Mouse (Mus musculus) midbrain, embryonic 14.5 days (tissue): ENCODE measurements around the gene Nrp2. TPM values are rescaled to one million over a fixed set of nuclear protein-coding genes. Genes with fewer than 3 reads are reported as not detected.

ENCODE experiments used
- ATAC-seq: fragments of 200-750 bp; cut with Nextera tagmentation; 2 replicates; pipeline ENCODE4 v1.8.0; 2017; ENCODE audit warnings: moderate number of reproducible peaks, moderate library complexity; ENCODE audit not compliant: low FRiP score, low TSS enrichment
- DNase-seq: peaks from one replicate; pipeline ENCODE4 v3.0.0-alpha.2; 2015
- H3K27ac ChIP-seq: fragments of 300-500 bp; sonication (generic); replicated peaks from 2 replicates; pipeline ENCODE4 v1.5.1; 2014; ENCODE audit warnings: mild to moderate bottlenecking, low read depth, low read length, moderate library complexity
- H3K27me3 ChIP-seq: fragments of 300-500 bp; sonication (generic); 2 replicates; pipeline ENCODE4 v1.6.1; 2014; ENCODE audit warnings: low read length, control low read depth, mixed read lengths; ENCODE audit not compliant: control insufficient read depth, insufficient read depth
- H3K36me3 ChIP-seq: fragments of 300-500 bp; sonication (generic); 2 replicates; pipeline ENCODE4 v1.6.1; 2014; ENCODE audit warnings: low read length, control low read depth; ENCODE audit not compliant: control insufficient read depth, insufficient read depth
- H3K4me1 ChIP-seq: fragments of 300-500 bp; sonication (generic); 2 replicates; pipeline ENCODE4 v1.6.1; 2014; ENCODE audit warnings: mild to moderate bottlenecking, antibody characterized with exemption, low read length, control low read depth; ENCODE audit not compliant: control insufficient read depth, insufficient read depth
- H3K4me2 ChIP-seq: fragments of 300-500 bp; sonication (generic); 2 replicates; pipeline ENCODE4 v1.6.1; 2014; ENCODE audit warnings: mild to moderate bottlenecking, low read length, moderate library complexity
- H3K4me3 ChIP-seq: fragments of 300-500 bp; sonication (generic); replicated peaks from 2 replicates; pipeline ENCODE4 v1.5.1; 2014; ENCODE audit warnings: low read depth, low read length
- H3K9ac ChIP-seq: fragments of 300-500 bp; sonication (generic); replicated peaks from 2 replicates; pipeline ENCODE4 v1.6.1; 2014; ENCODE audit warnings: mild to moderate bottlenecking, low read length, moderate library complexity
- H3K9me3 ChIP-seq: fragments of 300-500 bp; sonication (generic); 2 replicates; pipeline ENCODE4 v1.6.1; 2016; ENCODE audit warnings: low read length, control low read depth, mixed read lengths; ENCODE audit not compliant: control insufficient read depth
- WGBS: fragments of 180-500 bp; shearing (Covaris S2); extraction: QIAGEN DNeasy Blood & Tissue Kit; methylation state at CpG from one replicate; pipeline ENCODE4 v1.1.7; 2014; 5-methylcytosine and 5-hydroxymethylcytosine counted together
- polyA plus RNA-seq: library from polyadenylated mRNA; unstranded; fragments of >200 nt; fragmentation: Nextera tagmentation; extraction: Ambion mirVana; gene quantifications from 2 replicates; pipeline ENCODE4 v1.2.1, GENCODE M21; 2014

The Nrp2 gene
- polyA plus RNA-seq, 1 experiment from 2014 or later: 19.5 TPM

GRCm38 (mm10) chr1:62827316-62827715 is 124.2 kb downstream of the Nrp2 start:
- Histone ChIP-seq H3K4me2 (no peak overlapping the region), H3K4me3 (no peak overlapping the region), H3K27me3 (no peaks in the 10 kb centered on the region), H3K9ac (no peak overlapping the region), H3K4me1 (0 out of 2 replicates have a peak, but pooled peaks cover 5% of the 10 kb centered on the region), H3K36me3 (no peaks in the 10 kb centered on the region), H3K9me3 (no peaks in the 10 kb centered on the region), H3K27ac (no peak overlapping the region)
- ATAC-seq (no peak), DNase-seq (no peak)
- WGBS: 80% methylated on average over 10 of the region's 10 CpGs

- Histone ChIP-seq H3K27ac (no peak overlapping the region), H3K4me3 (no peak overlapping the region), H3K9me3 (no peaks in the 10 kb centered on the region), H3K4me2 (no peak overlapping the region), H3K4me1 (0 out of 2 replicates have a peak, but pooled peaks cover 5% of the 10 kb centered on the region), H3K36me3 (no peaks in the 10 kb centered on the region), H3K9ac (no peak overlapping the region), H3K27me3 (no peaks in the 10 kb centered on the region)
- ATAC-seq (no peak), DNase-seq (no peak)
- WGBS: 63% methylated on average over 4 of the region's 4 CpGs
These were observed 125.1 kb downstream of the Nrp2 start for GRCm38 (mm10) chr1:62828156-62828555.

- H3K4me2 ChIP-seq: no peak overlapping the region
- no peaks in the 10 kb centered on the region; the same call in 1 of the 2 replicates for H3K9me3 ChIP-seq
- ATAC-seq: no peak
- 0 out of 2 replicates have a peak, but pooled peaks cover 5% of the 10 kb centered on the region for H3K4me1 ChIP-seq
- DNase-seq: no peak
- 82% methylated on average over 4 of the region's 4 CpGs for WGBS
- no peaks in the 10 kb centered on the region for H3K27me3 ChIP-seq
- H3K27ac ChIP-seq: no peak overlapping the region
- no peak overlapping the region for H3K9ac ChIP-seq
- H3K36me3 ChIP-seq: no peaks in the 10 kb centered on the region
- no peak overlapping the region for H3K4me3 ChIP-seq
These were observed 126.8 kb downstream of the Nrp2 start for GRCm38 (mm10) chr1:62829690-62830417.

GRCm38 (mm10) chr1:62830418-62830769 is 127.3 kb downstream of the Nrp2 start:
- Histone ChIP-seq H3K27ac (no peak overlapping the region), H3K4me3 (no peak overlapping the region), H3K9ac (no peak overlapping the region), H3K27me3 (no peaks in the 10 kb centered on the region), H3K9me3 (no peaks in the 10 kb centered on the region; the same call in 1 of the 2 replicates), H3K36me3 (no peaks in the 10 kb centered on the region), H3K4me1 (0 out of 2 replicates have a peak, but pooled peaks cover 5% of the 10 kb centered on the region), H3K4me2 (no peak overlapping the region)
- WGBS: 79% methylated on average over 7 of the region's 7 CpGs
- no peak for DNase-seq
- ATAC-seq: no peak

GRCm38 (mm10) chr1:62831725-62832455 is 128.8 kb downstream of the Nrp2 start:
- WGBS: 61% methylated on average over 6 of the region's 6 CpGs
- DNase-seq (no peak), ATAC-seq (no peak)
- no peak overlapping the region for H3K9ac ChIP-seq
- no peaks in the 10 kb centered on the region; the same call in 1 of the 2 replicates for H3K9me3 ChIP-seq
- H3K4me1 ChIP-seq: 0 out of 2 replicates have a peak, but pooled peaks cover 5% of the 10 kb centered on the region
- no peaks in the 10 kb centered on the region for H3K27me3 ChIP-seq
- H3K4me2 ChIP-seq: no peak overlapping the region
- H3K27ac ChIP-seq: no peak overlapping the region
- H3K36me3 ChIP-seq: no peaks in the 10 kb centered on the region
- no peak overlapping the region for H3K4me3 ChIP-seq

GRCm38 (mm10) chr1:62833356-62833755 is 130.3 kb downstream of the Nrp2 start:
- H3K9ac ChIP-seq: no peak overlapping the region
- WGBS: 91% methylated on average over 1 of the region's 1 CpGs
- DNase-seq (no peak), ATAC-seq (no peak)
- no peaks in the 10 kb centered on the region for H3K4me1 ChIP-seq
- H3K27ac ChIP-seq: no peak overlapping the region
- H3K27me3 ChIP-seq: no peaks in the 10 kb centered on the region
- no peak overlapping the region for H3K4me2 ChIP-seq
- no peaks in the 10 kb centered on the region; the same call in 1 of the 2 replicates for H3K9me3 ChIP-seq
- no peak overlapping the region for H3K4me3 ChIP-seq
- no peaks in the 10 kb centered on the region for H3K36me3 ChIP-seq

GRCm38 (mm10) chr1:62834443-62835185 is 131.5 kb downstream of the Nrp2 start:
- no peaks in the 10 kb centered on the region; the same call in 1 of the 2 replicates for H3K9me3 ChIP-seq
- DNase-seq (no peak), ATAC-seq (no peak)
- H3K9ac ChIP-seq: no peak overlapping the region
- H3K36me3 ChIP-seq: no peaks in the 10 kb centered on the region
- H3K27me3 ChIP-seq: no peaks in the 10 kb centered on the region
- no peak overlapping the region for H3K4me3 ChIP-seq
- 89% methylated on average over 1 of the region's 1 CpGs for WGBS
- no peak overlapping the region for H3K4me2 ChIP-seq
- H3K4me1 ChIP-seq: no peaks in the 10 kb centered on the region
- no peak overlapping the region for H3K27ac ChIP-seq

- Histone ChIP-seq H3K36me3 (no peaks in the 10 kb centered on the region), H3K4me1 (no peaks in the 10 kb centered on the region), H3K4me2 (no peak overlapping the region), H3K27ac (no peak overlapping the region), H3K9ac (no peak overlapping the region), H3K27me3 (no peaks in the 10 kb centered on the region), H3K4me3 (no peak overlapping the region), H3K9me3 (no peaks in the 10 kb centered on the region; the same call in 1 of the 2 replicates)
- WGBS: 90% methylated on average over 3 of the region's 3 CpGs
- DNase-seq (no peak), ATAC-seq (no peak)
These were observed 135.0 kb downstream of the Nrp2 start for GRCm38 (mm10) chr1:62838083-62838482.
